Comparison of ENCODE assay signal across 9 mouse cellular contexts in genomic region chr11:77984836-77985231, GRCm38 (mm10). TPM values are rescaled to one million over a fixed set of nuclear protein-coding genes. Genes with fewer than 3 reads are reported as not detected.
A peak's percentile ranks its signal among the peaks of the same experiment; 100 is the strongest.
DNase-seq lines count a peak whose midpoint lies in the region; ATAC-seq and TF ChIP-seq lines count a peak whose summit lies in the region.
"Had no signal": no experiment of that assay in that cellular context is flagged by ENCODE, and none has a peak within 500 bp of the region (broad histone marks: within the 10 kb centered on the region; RNA-seq: fewer than 3 reads in every experiment).

No protein-coding gene starts in this region.

- H3K36me3 ChIP-seq in liver, embryonic 14.5 days (replicated peaks; ENCODE audit: control insufficient read depth, insufficient read depth, low read depth), result peaks cover 25% of the 10 kb centered on the region

- peaks cover 10 to 15% of the 10 kb centered on the region in 2 experiments; a peak in 3 of 4 replicates for H3K4me1 ChIP-seq in liver, embryonic 14.5 days (replicated peaks; ENCODE audit: control insufficient read depth in 2 of 2, insufficient read depth in 2 of 2, low read length in 1 of 2)
- peaks cover 10% of the 10 kb centered on the region; the same call in 1 of the 2 replicates for H3K4me1 ChIP-seq in olfactory bulb, adult 2 months (ENCODE audit: control insufficient read depth, insufficient read depth, low read length)

- 4% methylated on average over 13 of the region's 13 CpGs for WGBS in liver, embryonic 14.5 days (ENCODE audit: insufficient replicate concordance)
- 0% methylated on average over 13 of the region's 13 CpGs for WGBS in olfactory bulb, adult 2 months

- no peak for TF ChIP-seq CTCF in liver, embryonic 14.5 days (IDR thresholded peaks at IDR 0.05; ENCODE audit: low read depth)
- no peak for TF ChIP-seq CTCF in olfactory bulb, adult 2 months (IDR thresholded peaks at IDR 0.05; ENCODE audit: insufficient read depth, low read depth, low read length)

- ATAC-seq in liver, embryonic 14.5 days (ENCODE audit: insufficient read depth), result no peak

- H3K27ac ChIP-seq in liver, embryonic 14.5 days, result peak overlapping the region; percentile 44
- H3K27ac ChIP-seq in olfactory bulb, adult 2 months (ENCODE audit: insufficient read depth, low read depth, low read length), result peak overlapping the region; percentile 95

- no peak for TF ChIP-seq POLR2A in olfactory bulb, adult 2 months (IDR thresholded peaks at IDR 0.05; ENCODE audit: insufficient read depth, low read depth, low read length)

- peak overlapping the region; percentile 95 for H3K4me2 ChIP-seq in liver, embryonic 14.5 days (ENCODE audit: low read depth)

- no peaks in the 10 kb centered on the region for H3K9me3 ChIP-seq in liver, embryonic 14.5 days (ENCODE audit: control insufficient read depth, low read length)

- TF ChIP-seq EP300 in liver, embryonic 14.5 days (IDR thresholded peaks at IDR 0.05; ENCODE audit: low read depth), result no peak

- peak overlapping the region; percentile 92 to 94 for H3K4me3 ChIP-seq in liver, embryonic 14.5 days (ENCODE audit: insufficient read depth in 1 of 2, low read depth in 2 of 2, low read length in 2 of 2)
- peak overlapping the region; percentile 96 for H3K4me3 ChIP-seq in olfactory bulb, adult 2 months (ENCODE audit: insufficient read depth, low read depth, low read length)

- peak overlapping the region; percentile 96 for H3K9ac ChIP-seq in liver, embryonic 14.5 days (replicated peaks)

- peak; percentile 41 for DNase-seq in ovary, postnatal 10 days (ENCODE audit: low spot score)
- DNase-seq in ovary, adult 18-20 months (ENCODE audit: low spot score), result no peak
- peak; percentile 73 for DNase-seq in cerebellum, adult 9-10 months
- peak; percentile 49 for DNase-seq in gastrocnemius, postnatal 25 days
- peak; percentile 67 for DNase-seq in kidney, adult 11 months
- DNase-seq in liver, embryonic 14.5 days (ENCODE audit: low read depth in 3 of 3, low spot score in 3 of 3), result peak in 1 of 3 experiments; percentile 26
- no peak for DNase-seq in T-cell, adult 2 months (ENCODE audit: low spot score)

- H3K27me3 ChIP-seq in liver, embryonic 14.5 days (ENCODE audit: control insufficient read depth, insufficient read depth, low read length), result no peaks in the 10 kb centered on the region

RNA-seq across cellular contexts. Expression of gene Phf12, which starts 2.3 kb away (rescaled TPM):
- 10 to 100 TPM; 14.2 to 18.2 TPM for total RNA-seq in gastrocnemius, postnatal 25 days (2021)
- polyA plus RNA-seq in liver, embryonic 14.5 days (2012; rRNA removed), result 19.0 and 19.2 TPM in 2 replicates
- 4.3 and 5.7 TPM in 2 replicates for polyA plus RNA-seq in liver, embryonic 14.5 days (2014; fragmentation: Nextera tagmentation; extraction: Ambion mirVana)
- polyA plus RNA-seq in olfactory bulb, adult 2 months (2012; ENCODE audit: insufficient read depth, insufficient read length, low replicate concordance, missing spikeins), result 389 TPM in 1 of 2 replicates, not detected in the other

RNA-seq across cellular contexts. Expression of gene Dhrs13, which starts 47.2 kb away (rescaled TPM):
- total RNA-seq in gastrocnemius, postnatal 25 days (2021), result 1 to 10 TPM in 1 of 2 experiments, under 1 TPM in 1; 0.59 to 1.1 TPM
- polyA plus RNA-seq in liver, embryonic 14.5 days (2012; rRNA removed), result 8.6 and 9.4 TPM in 2 replicates
- polyA plus RNA-seq in liver, embryonic 14.5 days (2014; fragmentation: Nextera tagmentation; extraction: Ambion mirVana), result 17.3 and 17.8 TPM in 2 replicates
- not detected in 2 replicates for polyA plus RNA-seq in olfactory bulb, adult 2 months (2012; ENCODE audit: insufficient read depth, insufficient read length, low replicate concordance, missing spikeins)

RNA-seq across cellular contexts. Expression of gene Flot2, which starts 52.9 kb away (rescaled TPM):
- 10 to 100 TPM; 54.8 to 55.7 TPM for total RNA-seq in gastrocnemius, postnatal 25 days (2021)
- 17.9 and 18.3 TPM in 2 replicates for polyA plus RNA-seq in liver, embryonic 14.5 days (2012; rRNA removed)
- 16.7 and 20.4 TPM in 2 replicates for polyA plus RNA-seq in liver, embryonic 14.5 days (2014; fragmentation: Nextera tagmentation; extraction: Ambion mirVana)
- polyA plus RNA-seq in olfactory bulb, adult 2 months (2012; ENCODE audit: insufficient read depth, insufficient read length, low replicate concordance, missing spikeins), result not detected in 2 replicates

RNA-seq across cellular contexts. Expression of gene Sez6, which starts 54.2 kb away (rescaled TPM):
- total RNA-seq in gastrocnemius, postnatal 25 days (2021), result under 1 TPM in 1 of 2 experiments, not detected in 1; 0.16 TPM
- polyA plus RNA-seq in liver, embryonic 14.5 days (2012; rRNA removed), result 0.03 and 0.37 TPM in 2 replicates
- polyA plus RNA-seq in liver, embryonic 14.5 days (2014; fragmentation: Nextera tagmentation; extraction: Ambion mirVana), result 0.05 TPM in 1 of 2 replicates, not detected in the other
- 109 TPM in 1 of 2 replicates, not detected in the other for polyA plus RNA-seq in olfactory bulb, adult 2 months (2012; ENCODE audit: insufficient read depth, insufficient read length, low replicate concordance, missing spikeins)
- total RNA-seq: neutrophil, adult 5-6 weeks had no signal

Comparison
In these comparisons a context has a peak if more than half of its experiments do, and no peak if none do; other contexts are left out.
1. DNase-seq: peak in ovary, postnatal 10 days (single experiment), cerebellum, adult 9-10 months (single experiment), gastrocnemius, postnatal 25 days (single experiment) and kidney, adult 11 months (single experiment); none in ovary, adult 18-20 months (single experiment) and T-cell, adult 2 months (single experiment).